Mouse (Mus musculus) olfactory bulb, adult 2 months (tissue): ENCODE measurements around the gene Natd1. TPM values are rescaled to one million over a fixed set of nuclear protein-coding genes. Genes with fewer than 3 reads are reported as not detected.

Experiments
- H3K27ac ChIP-seq: fragments of 200-500 bp; 2 replicates; pipeline ENCODE4 v1.5.1; 2012; ENCODE audit warnings: low read depth, low read length; ENCODE audit not compliant: insufficient read depth
- H3K4me1 ChIP-seq: fragments of 200-500 bp; 2 replicates; pipeline ENCODE4 v1.6.1; 2012; ENCODE audit warnings: low read length; ENCODE audit not compliant: control insufficient read depth, insufficient read depth
- H3K4me3 ChIP-seq: fragments of 200-500 bp; 2 replicates; pipeline ENCODE4 v1.5.1; 2012; ENCODE audit warnings: mild to moderate bottlenecking, low read depth, low read length, moderate library complexity; ENCODE audit not compliant: insufficient read depth
- CTCF ChIP-seq: fragments of 200-500 bp; IDR thresholded peaks from 2 replicates; pipeline ENCODE4 v1.5.1; 2012; ENCODE audit warnings: low read depth, mild to moderate bottlenecking, low read length, moderate library complexity; ENCODE audit not compliant: insufficient read depth
- POLR2A ChIP-seq: fragments of 200-500 bp; IDR thresholded peaks from 2 replicates; pipeline ENCODE4 v1.6.1; 2012; ENCODE audit warnings: mild to moderate bottlenecking, low read depth, low read length, moderate library complexity; ENCODE audit not compliant: insufficient read depth
- WGBS: fragments of 180-500 bp; shearing (Covaris S2); methylation state at CpG from one replicate; pipeline ENCODE4 v1.1.7; 2018; 5-methylcytosine and 5-hydroxymethylcytosine counted together
- polyA plus RNA-seq: library from polyadenylated mRNA; stranded (reverse); fragments of >200 nt; gene quantifications from 2 replicates; pipeline ENCODE4 v1.2.4, GENCODE M21; 2012; ENCODE audit warnings: low replicate concordance; ENCODE audit not compliant: missing spikeins, insufficient read depth, insufficient read length

Natd1 gene
- polyA plus RNA-seq, 1 experiment = not detected

- no peak overlapping the region for H3K27ac ChIP-seq
- TF ChIP-seq CTCF (no peak), POLR2A (no peak)
- peaks cover 4% of the 10 kb centered on the region for H3K4me1 ChIP-seq
- no peak overlapping the region for H3K4me3 ChIP-seq
- WGBS = 97% methylated on average over 5 of the region's 5 CpGs
These were observed 37.3 kb upstream of the Natd1 start for GRCm38 (mm10) chr11:60951896-60952295.

DNA sequence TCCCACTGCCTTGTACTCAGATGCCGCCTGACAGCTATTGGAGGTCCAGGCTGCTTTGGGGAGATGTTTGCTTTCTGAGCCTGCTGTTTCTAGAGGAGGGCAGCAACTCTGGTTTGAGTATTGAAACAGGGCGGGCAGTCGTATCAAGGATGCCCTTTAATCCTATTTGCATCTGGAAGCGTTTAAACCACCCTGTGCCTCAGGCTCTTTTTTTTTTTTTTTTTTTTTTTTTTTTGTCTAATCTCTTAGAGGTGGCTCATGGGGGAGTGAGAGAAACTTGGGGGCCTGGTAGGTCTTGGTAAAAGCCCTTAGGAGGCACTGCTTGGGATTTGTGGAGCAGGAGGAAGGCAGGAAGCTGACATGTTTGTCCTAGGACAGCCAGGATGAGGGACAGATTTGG, 30.5 kb upstream of the Natd1 start:
- TF ChIP-seq CTCF (no peak), POLR2A (no peak)
- Histone ChIP-seq H3K4me1 (peaks cover 9% of the 10 kb centered on the region), H3K27ac (no peak overlapping the region), H3K4me3 (no peak overlapping the region)
- WGBS = 89% methylated on average over 4 of the region's 4 CpGs

- no peak for TF ChIP-seq POLR2A
- TF ChIP-seq CTCF = no peak
- H3K4me1 ChIP-seq = peaks cover 9% of the 10 kb centered on the region
- no peak overlapping the region for H3K27ac ChIP-seq
- no peak overlapping the region for H3K4me3 ChIP-seq
- WGBS = 96% methylated on average over 9 of the region's 9 CpGs
These were observed 27.9 kb upstream of the Natd1 start for GRCm38 (mm10) chr11:60942263-60943015.

GRCm38 (mm10) chr11:60941370-60941769, 26.8 kb upstream of the Natd1 start:
- TF ChIP-seq POLR2A (no peak), CTCF (no peak)
- Histone ChIP-seq H3K4me3 (no peak overlapping the region), H3K4me1 (peaks cover 12% of the 10 kb centered on the region), H3K27ac (no peak overlapping the region)
- 60% methylated on average over 9 of the region's 9 CpGs for WGBS

- no peak for TF ChIP-seq POLR2A
- TF ChIP-seq CTCF = no peak
- WGBS = 76% methylated on average over 5 of the region's 5 CpGs
- Histone ChIP-seq H3K4me1 (peaks cover 14% of the 10 kb centered on the region), H3K27ac (no peak overlapping the region), H3K4me3 (no peak overlapping the region)
These were observed 26.0 kb upstream of the Natd1 start for GRCm38 (mm10) chr11:60940501-60940900.

- H3K4me1 ChIP-seq = peaks cover 22% of the 10 kb centered on the region
- no peak overlapping the region for H3K27ac ChIP-seq
- WGBS = 84% methylated on average over 3 of the region's 3 CpGs
- H3K4me3 ChIP-seq = no peak overlapping the region
- no peak for TF ChIP-seq CTCF
These were observed 24.9 kb upstream of the Natd1 start for GRCm38 (mm10) chr11:60939487-60939886.

DNA sequence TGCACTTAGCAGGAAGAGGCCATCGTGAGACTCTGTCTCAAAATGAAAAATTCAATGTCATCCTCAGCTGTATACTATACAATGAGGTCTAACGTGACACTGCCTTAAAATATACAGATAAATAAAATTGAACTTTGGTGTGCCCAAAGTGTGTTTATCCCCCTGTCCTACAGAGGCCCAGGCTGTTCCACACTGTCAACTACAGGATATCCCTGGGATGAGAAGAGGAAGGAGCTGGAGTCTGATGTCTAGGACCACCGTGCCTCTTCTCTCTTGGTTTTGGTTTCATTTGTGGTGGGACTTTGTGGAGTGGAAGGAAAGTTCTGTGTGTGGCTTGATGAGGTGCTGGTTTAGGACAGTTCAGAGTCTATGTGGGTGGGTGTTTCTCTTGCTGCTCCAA, 23.1 kb upstream of the Natd1 start:
- whole genome bisulfite sequencing = 80% methylated on average over 3 of the region's 3 CpGs
- H3K4me1 ChIP-seq = peaks cover 36% of the 10 kb centered on the region
- TF ChIP-seq CTCF = no peak
- no peak for TF ChIP-seq POLR2A
- no peak overlapping the region for H3K4me3 ChIP-seq
- no peak overlapping the region for H3K27ac ChIP-seq

- no peak for TF ChIP-seq CTCF
- no peak for TF ChIP-seq POLR2A
- peaks cover 39% of the 10 kb centered on the region for H3K4me1 ChIP-seq
- 77% methylated on average over 4 of the region's 4 CpGs for WGBS
- H3K27ac ChIP-seq = no peak overlapping the region
- H3K4me3 ChIP-seq = no peak overlapping the region
These were observed 21.4 kb upstream of the Natd1 start for GRCm38 (mm10) chr11:60935975-60936373.

DNA sequence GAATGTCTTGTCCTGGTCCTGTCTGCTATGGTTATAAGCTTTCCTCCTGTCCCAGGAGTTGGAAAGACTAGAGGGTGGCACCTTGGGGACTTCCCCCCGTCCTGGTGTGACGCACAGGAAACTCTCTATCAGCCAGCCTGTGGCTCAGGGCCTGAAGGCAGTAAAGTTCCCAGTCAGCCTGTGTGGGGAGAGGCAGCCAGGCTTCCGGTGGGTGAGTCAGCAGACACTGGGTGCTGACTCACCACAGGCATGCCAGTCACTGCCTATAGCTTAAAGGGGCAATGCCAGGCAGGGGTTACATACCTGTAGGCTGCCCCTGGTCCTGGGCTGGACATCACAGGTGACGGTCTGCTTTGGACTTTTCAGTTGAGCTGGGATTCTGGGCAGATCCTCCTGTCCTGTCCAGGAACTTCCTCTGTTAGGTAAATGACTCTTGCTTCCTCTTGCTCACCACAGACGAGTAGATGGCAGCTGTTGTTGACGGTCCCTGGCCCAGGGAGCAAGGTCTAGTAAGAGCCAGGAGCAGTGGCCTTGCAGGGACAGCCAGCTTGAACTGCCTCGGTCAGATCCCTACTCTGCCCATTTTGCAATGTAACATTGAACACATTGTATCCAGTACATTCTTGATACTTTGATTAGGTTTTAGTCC, 20.9 kb upstream of the Natd1 start:
- Histone ChIP-seq H3K27ac (no peak overlapping the region), H3K4me3 (no peak overlapping the region), H3K4me1 (peaks cover 38% of the 10 kb centered on the region)
- no peak for TF ChIP-seq CTCF
- TF ChIP-seq POLR2A = no peak
- WGBS = 53% methylated on average over 7 of the region's 7 CpGs
